Mouse (Mus musculus): ENCODE measurements around the gene Ptges. TPM values are rescaled to one million over a fixed set of nuclear protein-coding genes. Genes with fewer than 3 reads are reported as not detected.
A peak's percentile ranks its signal among the peaks of the same experiment; 100 is the strongest.
"Not testable (repeated sequence)": the region's sequence is repeated elsewhere in the genome, so short reads cannot be mapped to it uniquely, and the experiment has no call there.

Ptges gene
- total RNA-seq (2021), result 1 to 10 TPM; 3.0 to 6.5 TPM
- long read RNA-seq, experiment 1, partial matches to known transcripts, result 0 of 2 reads
- long read RNA-seq, experiment 1, other reads (novel, unspliced or antisense), result 1 of 2 reads
- long read RNA-seq, experiment 2, partial matches to known transcripts, result 0 of 4 reads
- long read RNA-seq, experiment 2, other reads (novel, unspliced or antisense), result 4 of 4 reads

DNA sequence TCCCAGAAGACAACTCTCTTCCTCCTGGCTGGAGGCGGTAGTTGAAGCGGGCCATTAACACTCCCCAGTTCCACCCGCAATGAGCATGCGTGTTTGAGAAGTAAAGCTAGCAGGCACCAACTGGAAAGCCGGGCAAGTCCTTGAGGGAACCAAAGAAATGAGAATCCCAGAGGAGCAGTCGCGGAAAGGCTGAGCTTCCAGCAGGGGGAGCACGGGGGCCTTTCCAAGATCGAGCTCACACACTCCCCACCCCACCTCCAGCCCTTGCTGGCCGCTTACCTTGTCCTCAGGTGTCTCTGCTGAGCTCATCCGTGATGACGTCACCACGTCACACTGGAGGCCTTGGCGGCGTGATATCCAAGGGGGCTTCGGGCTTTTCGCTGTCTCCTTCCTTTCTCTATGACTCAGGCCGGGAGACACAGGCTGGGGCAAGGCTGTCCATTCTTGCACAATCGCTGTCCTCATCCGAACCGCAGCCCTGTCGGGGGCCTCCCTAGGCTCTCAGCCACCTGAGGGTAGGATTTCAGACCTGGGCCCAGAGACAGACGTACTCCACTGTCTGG lies at the start of gene Ptges:
Gene Ptges (minus strand): TSS at position 381 of the 563 bp plus-strand sequence.
- DNase-seq, result peak; percentile 57 to 74
- intact Hi-C loops (cut with DNase I), result loop anchor here (2.0 to 5.0 kb wide), 3 partner anchors 39 to 492 kb away; no protein-coding TSS in a partner anchor

DNA sequence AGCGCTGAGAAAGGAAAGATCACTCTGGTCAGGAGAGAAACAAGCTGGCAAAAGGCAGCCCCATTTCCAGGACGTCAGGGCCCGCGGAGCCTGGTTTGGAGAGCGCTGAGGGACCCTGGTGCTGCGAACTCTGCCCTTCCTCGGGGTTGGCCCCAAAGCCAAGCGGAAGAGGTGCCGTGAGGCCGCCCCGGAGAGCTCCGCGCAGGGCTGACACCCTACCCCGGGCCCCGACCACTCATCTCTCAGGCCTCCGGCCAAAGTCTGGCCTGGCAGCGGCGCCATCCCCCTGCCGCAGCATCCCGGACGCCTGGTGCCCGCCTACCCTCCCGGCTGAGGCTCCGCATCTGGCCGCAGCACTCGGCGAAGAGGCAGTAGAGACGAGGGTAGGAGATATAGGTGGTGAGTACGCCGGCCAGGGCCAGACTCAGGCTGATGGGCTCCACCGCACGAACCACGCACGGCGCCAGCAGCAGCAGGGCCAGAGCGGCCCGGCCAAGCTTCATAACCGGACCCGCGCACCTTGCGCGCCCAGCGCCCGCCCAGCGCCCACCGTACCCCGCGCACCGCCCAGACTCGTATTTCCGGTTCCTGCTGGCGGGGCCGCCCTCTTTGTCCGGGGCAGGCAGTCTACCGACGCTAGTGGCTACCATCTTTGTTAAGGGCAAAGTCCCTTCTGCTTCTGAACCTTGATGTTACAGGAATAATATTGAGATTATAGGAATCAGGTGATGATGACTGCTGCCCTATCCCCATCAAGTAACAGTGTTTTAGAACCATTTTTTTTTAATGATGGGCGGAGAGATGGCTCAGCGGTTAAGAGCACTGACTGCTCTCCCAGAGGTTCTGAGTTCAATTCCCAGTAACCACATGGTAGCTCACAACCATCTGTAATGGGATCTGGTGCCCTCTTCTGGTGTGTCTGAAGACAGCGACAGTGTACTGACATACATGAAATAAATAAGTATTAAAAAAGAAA lies 38.0 kb upstream of the Ptges start, which contains the start of gene Tor1a:
Gene Tor1a (minus strand): TSS at position 582 of the 976 bp plus-strand sequence.
- intact Hi-C loops (cut with DNase I), result no loop called here

DNA sequence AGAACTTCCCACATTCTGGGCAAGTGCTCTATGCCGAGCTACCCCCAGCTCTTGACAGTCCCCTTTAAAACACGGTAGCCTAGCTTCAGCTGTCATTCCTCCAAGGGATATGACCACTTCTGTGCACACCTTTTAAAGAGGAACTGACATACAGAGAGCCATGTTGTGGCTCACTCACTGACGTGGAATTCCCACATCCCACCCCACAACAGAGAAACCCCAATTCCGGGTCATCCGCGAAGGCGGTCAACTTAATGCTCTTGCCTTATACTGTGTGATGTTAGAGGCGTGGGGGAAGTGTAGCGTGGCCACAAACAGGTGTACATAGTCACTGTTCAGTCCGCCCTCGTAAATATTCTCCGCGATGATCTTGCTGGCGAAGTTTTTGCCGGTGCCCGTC lies 37.2 kb upstream of the Ptges start:
- no peak for DNase-seq
- intact Hi-C loops (cut with DNase I), result no loop called here

More for the DNA sequence above, 38.0 kb upstream of the Ptges start, which contains the start of gene Tor1a:
- DNase-seq, result peak; percentile 78 to 84

DNA sequence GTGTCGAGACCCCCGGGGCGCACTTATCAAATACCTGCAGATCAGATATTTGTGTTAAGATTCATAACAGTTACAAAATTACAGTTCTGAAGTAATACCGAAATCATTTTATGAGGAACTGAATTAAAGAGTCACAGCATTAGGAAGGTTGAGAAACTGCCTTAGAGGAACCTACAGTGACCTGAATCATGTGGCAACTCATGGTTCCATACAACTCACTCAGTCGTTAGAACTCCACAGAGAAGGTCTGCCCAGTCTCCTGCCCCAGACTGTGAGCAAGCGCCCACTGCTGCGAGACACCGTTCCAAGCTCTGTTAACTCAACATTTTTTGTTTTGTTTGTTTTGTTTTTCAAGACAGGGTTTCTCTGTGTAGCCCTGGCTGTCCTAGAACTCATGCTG lies 36.0 kb upstream of the Ptges start:
- intact Hi-C loops (cut with DNase I), result no loop called here

DNA sequence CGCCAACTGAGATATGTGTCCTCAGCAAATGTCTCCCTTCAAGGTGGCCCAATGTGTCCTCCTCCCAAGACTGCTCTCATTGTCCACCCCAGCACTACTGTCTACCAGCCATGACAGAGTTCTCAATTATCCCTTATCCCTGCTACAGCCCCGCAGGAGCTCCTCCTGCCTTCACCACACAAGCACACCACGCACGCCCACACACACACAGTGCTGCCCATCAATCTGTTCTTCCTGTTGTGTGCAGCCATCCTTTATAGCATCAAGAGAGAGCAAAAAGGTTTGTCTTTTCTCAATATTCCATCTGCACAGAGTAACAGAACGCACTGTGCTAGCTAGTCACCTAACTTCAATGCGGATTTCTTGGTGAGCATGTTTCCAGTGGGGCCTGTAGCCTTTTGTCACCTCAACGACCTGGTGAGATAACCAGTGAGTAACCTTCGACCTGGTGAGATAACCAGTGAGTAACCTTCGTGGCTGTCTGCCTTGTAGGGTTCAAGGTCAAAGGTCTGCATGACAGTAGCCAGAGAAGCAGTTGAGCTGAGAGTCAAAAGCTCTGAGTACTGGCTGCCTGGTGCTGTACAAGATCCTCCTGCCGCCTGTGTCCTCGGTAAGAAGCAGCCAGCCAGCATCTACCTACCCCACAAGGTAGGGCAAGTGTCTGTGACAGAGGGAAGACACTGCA lies 33.0 kb upstream of the Ptges start:
- no peak for DNase-seq
- intact Hi-C loops (cut with DNase I), result no loop called here

More for the DNA sequence above, 36.0 kb upstream of the Ptges start:
- DNase-seq, result no peak

DNA sequence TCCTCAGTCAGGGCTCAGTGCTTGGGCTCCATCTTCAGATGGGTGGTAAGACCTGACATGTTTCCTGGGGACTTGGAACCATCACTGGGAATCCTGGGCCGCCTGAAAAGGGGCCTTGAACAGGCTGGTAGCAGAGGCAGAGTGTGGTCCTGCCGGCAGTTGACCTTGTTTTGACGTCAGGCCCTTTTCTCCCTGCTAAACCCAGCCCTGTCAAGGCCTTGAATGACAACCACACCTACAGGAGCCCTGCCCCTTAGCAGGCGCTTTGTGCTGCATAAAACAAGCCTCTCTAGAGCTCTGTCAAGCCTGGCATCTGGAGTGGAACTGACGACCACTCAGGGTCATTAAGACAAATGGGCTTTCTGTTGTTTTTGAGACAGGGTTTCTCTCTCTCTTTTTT lies 30.2 kb upstream of the Ptges start:
- intact Hi-C loops (cut with DNase I), result no loop called here
- no peak for DNase-seq

DNA sequence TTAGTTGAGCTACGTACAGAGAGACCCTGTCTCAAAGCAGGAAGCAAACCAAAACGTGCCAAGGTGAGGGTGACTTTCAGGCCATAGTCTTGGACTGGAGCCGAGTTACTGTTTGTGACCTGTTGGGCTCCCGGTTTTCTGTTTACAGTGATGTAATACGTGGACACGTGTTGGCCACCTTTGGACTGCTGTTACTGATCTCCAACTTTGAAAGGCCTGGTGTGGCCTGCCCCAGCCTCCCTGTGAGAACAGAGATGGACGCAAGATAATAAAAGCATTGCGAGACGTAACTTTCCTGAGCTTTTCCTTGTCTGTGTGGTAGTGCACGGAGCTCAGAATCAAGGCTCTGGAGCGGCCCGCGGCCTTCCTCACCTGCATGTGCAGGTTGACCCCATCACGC lies 29.1 kb upstream of the Ptges start:
- DNase-seq, result no peak
- intact Hi-C loops (cut with DNase I), result no loop called here

DNA sequence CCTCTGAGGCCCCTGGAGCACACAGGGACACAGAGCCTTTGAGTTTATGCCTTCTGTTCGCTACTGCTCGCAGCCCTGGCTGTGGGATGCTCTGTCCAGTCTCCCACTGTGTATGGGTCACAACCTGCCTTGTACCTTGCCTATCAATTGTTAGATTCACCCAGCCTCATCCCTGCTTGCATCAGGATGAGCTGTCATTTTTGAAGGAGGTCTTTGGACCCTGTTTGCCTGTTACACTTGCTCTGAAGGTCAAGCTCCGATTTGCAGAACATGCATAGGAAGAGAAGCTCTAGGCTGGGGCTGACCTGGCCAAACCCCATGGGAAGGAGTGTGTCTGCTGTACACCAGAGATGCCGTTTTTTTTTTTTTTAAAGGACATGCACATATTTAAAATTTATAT lies 27.8 kb upstream of the Ptges start:
- no peak for DNase-seq
- intact Hi-C loops (cut with DNase I), result no loop called here

DNA sequence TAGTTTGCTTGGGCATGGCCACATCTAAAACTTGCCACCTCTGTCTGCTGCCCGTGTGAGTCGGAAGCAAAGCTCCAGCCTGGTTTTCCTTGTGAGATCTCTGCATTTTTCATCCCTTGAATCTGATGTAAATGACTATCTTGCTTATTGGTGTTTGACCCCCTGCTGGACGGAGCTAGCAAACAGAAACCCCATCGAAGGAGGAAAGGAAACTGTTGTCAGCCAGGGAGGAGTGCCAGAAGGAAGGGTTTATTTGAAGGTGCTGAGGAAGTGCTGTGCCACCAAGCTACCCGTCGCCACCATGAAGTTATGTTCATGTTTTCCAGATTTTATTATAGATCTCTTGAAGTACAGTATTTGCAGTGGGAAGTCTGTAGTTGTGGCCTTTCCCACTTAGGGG lies 25.1 kb upstream of the Ptges start:
- intact Hi-C loops (cut with DNase I), result no loop called here
- no peak for DNase-seq

DNA sequence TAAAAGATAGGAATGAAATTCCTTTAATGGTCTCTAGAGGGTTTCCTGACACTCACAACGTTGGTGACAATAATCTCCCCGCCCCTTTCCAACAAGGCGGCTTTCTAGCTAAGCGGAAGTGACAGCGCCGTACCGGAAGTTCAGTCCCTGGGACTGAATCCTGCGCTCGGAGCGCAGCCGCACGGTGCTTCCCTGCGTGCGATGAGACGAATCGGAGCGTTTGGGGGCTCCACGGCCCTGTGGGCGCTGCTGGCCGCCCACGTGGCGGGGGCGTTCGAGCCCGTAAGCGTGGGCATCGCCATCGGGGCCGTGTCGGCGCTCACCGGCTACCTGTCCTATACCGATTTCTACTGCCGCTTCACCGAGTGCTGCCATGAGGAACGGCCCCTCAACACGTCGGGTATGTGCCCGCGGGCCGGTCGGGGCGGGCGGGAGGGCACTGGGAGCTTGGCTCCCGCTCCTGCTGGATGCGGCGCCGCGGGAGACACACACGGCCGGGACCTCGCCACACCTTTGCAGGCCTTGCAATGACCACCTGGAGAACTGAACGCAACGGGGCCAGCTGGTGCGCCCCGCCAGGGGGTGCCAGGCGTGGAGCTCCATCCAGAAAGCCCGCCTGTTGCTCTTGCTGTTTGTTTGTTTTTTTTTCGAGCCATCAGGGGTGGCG lies 23.3 kb upstream of the Ptges start, which contains the start of gene Tor1b:
Gene Tor1b (plus strand): TSS at position 136 of the 667 bp plus-strand sequence.
- intact Hi-C loops (cut with DNase I), result no loop called here
- peak; percentile 68 to 70 for DNase-seq

DNA sequence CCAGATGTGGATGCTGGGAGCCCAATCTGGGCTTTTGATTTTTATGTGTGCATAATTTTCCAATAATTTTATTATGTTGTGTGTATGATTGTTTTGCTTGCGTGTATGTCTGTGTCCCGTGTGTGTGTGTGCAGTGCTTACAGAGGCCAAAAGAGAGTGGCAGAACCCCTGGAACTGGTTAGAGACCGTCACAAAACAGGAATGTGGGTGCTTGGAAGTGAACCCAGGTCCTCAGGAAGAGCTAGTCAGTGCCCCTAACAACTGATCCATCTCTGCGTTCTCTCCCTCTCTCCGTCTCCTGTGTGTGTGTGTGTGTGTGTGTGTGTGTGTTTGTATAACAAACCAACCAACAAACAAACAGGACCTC lies 22.8 kb upstream of the Ptges start:
- intact Hi-C loops (cut with DNase I), result no loop called here
- no peak for DNase-seq

DNA sequence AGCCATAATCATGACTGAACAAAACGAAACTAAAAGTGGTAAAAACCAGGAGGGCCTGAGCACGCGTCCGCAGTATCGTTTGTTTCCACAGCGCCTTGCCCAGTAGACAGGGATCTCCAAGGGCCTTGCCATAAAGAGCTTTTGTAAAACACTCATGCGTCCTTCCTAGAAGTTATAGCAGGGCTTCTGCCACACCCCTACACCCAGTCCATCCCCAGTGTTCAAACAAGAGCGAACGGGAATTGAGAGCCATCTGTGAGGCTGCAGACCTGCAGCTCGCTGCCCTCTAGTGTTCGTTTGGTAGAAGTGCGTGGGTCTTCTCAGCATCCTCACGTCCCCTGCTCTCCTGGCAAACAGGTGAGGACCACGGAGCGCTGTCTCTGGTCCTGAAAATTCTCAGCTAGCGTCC lies 12.9 kb upstream of the Ptges start:
- peak; percentile 31 to 41 for DNase-seq
- intact Hi-C loops (cut with DNase I), result no loop called here

DNA sequence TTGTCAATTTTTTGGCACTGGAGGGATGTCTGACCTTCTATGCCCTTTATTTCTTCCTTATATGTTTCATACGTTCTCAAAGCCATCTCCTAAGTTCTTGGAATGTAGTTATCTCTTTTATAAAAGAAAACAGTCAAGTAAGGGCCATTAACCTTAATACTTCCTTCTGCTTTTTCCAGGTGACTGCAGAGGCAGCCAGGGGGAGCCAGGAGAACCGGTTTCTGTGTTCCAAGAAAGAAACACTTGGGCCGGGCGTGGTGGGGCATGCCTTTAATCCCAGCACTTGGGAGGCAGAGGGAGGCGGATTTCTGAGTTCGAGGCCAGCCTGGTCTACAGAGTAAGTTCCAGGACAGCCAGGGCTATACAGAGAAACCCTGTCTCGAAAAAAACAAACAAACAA lies 12.5 kb upstream of the Ptges start:
- intact Hi-C loops (cut with DNase I); DNase-seq: not testable (repeated sequence)

DNA sequence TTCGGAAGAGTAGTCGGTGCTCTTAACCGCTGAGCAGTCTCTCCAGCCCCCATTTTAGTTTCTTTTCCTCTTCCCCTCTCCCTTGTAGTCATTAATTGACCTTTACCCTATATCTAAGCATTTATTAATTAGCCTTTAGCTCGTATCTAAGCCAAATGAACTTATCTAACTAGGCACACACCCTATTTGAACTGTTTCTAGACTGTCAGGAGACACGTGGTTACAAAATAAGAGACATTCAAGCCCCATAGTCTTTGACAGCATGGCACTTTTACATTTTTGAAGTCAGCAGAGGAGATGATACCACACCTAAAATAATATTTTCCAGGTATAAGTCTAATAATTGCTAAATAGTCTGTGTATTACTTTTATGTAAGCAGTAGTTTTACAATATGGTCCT lies 11.9 kb upstream of the Ptges start:
- intact Hi-C loops (cut with DNase I), result no loop called here
- no peak for DNase-seq

DNA sequence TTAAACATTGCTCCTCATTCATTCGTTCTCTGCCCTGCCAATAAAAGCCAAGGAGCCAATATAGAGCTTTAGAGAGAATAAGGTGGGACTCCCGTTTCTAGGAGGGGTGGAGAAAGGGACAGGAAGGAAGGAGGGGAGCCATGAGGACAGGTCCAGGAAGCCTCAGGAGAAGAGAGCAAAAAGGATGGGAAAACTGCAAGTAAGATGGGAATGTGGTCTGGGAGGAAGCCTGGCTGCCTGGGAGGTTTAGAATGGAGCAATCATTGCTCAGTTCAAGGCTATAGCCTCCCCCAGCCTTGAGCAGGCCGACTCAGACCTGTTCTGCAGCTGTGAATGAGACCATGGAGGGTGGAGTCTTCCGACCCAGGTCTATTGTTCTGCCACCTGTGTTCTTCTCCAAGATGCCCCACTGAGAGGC lies 8.9 kb upstream of the Ptges start:
- no peak for DNase-seq
- intact Hi-C loops (cut with DNase I), result no loop called here

DNA sequence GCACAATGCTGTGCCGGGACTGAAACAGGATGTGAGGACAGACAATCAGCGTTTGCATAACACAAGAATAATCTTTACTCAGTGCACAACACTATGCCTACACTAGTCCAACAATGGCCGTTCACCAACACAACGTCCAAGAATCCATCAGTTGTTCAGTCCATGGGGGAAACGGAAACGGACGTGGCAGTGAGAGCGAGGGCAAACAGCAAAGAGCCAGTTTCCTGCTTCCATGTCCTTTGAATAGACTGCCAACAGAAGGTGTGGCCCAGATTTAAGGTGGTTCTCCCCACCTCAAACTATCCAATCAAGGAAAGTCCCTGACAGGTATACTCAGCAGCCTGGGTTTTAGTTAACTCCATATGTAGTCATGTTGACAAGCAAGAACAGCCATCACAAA lies 8.1 kb upstream of the Ptges start:
- intact Hi-C loops (cut with DNase I), result no loop called here
- no peak for DNase-seq

DNA sequence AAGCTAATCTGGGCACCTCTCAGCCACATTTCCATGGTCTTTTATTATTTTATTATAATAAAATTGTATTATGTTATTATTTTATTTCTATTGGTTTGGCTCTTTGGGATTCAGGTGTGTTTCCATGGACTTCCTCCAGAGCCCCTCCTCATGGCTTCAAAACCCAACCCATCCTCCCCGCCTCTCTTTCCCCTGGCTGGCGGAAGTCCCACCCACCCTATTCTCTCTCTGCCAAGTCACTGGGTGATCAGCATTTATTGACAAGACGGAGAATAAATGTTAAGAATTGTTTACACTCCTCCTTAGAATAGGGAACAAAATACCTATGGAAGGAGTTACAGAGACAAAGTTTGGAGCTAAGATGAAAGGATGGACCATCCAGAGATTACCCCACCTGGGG lies 7.1 kb upstream of the Ptges start:
- DNase-seq, result no peak
- intact Hi-C loops (cut with DNase I), result no loop called here

DNA sequence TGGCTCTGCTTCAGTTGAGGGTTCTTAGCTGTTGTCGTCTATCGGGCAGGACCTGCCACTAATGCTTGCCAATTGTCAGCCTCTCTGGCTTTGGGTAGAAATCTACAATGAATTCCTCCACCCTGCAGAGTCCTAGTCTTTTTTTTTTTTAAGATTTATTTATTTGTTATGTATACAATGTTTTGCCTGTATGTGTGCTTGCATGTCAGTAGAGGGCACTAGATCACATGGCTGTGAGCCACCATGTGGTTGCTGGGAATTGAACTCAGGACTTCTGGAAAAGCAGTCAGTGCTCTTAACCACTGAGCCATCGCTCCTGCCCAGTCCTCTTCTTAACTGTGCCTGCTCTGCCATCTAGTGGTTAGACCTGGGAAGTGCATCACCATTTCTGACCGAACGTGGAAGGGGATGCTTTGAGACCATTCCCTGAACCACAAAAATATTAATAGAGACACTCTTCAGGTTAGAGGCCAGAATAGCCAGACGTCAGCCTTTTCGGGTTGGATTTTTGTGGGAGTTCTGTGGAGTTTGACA lies 4.3 kb upstream of the Ptges start:
- peak; percentile 48 to 57 for DNase-seq
- intact Hi-C loops (cut with DNase I), result loop anchor here (5.0 kb wide), 2 partner anchors 107 to 497 kb away; no protein-coding TSS in a partner anchor

DNA sequence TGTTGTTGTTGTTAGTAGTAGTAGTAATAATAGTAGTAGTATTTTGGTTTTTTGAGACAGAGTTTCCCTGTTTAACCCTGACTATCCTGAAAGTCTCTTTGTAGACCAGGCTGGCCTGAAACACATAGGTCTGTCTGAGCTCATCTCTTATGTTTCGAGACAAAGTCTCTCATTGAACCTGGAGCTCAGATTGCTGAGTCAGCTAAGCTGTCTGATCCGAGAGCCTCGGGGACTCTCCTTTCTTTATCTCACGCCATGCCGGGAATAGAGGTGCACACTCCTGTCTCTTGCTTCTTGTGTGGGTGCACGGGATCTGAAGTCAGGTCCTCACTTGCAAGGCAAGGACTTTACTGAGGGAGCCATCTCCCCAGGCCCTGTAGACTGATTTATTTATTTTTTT lies 3.4 kb upstream of the Ptges start:
- no peak for DNase-seq
- intact Hi-C loops (cut with DNase I), result loop anchor here (5.0 kb wide), 2 partner anchors 106 to 496 kb away; no protein-coding TSS in a partner anchor

DNA sequence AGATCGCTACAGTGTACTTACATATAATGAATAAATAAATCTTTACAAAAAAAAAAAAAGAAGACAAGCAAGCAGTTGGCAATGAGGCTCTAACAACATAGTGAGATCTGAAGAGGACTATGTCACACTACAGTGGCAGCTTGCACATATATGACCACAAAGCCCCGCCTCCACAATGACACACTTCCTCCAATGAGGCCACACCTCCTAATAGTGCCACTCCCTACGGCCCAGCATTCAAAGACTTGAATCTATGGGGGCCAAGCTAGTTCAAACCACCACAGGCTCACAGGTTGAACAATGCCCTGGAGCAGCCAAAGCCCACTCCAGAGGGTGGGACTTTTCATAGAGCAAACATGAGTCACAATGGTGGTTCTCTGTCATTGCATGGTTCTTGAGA lies 2.3 kb upstream of the Ptges start:
- intact Hi-C loops (cut with DNase I), result loop anchor here (5.0 kb wide), 2 partner anchors 105 to 495 kb away; no protein-coding TSS in a partner anchor
- DNase-seq, result no peak

Data from gastrocnemius, postnatal 36 days (tissue).